Mouse (Mus musculus) lung, postnatal 0 days (tissue): ENCODE data around the gene Dixdc1.

Experiments
- CTCF ChIP-seq: IDR thresholded peaks from 2 replicates; pipeline ENCODE4 v1.5.1; 2016; ENCODE audit warnings: antibody characterized with exemption, mild to moderate bottlenecking
- EP300 ChIP-seq: IDR thresholded peaks from 2 replicates; pipeline ENCODE4 v1.6.1; 2016; ENCODE audit warnings: antibody characterized with exemption, mild to moderate bottlenecking, control low read depth

- TF ChIP-seq CTCF (no peak), EP300 (no peak)
These were observed 17.4 kb upstream of the Dixdc1 start for GRCm38 (mm10) chr9:50756711-50757110.
